Mouse (Mus musculus): ENCODE data around the gene Usp8. TPM values are rescaled to one million over a fixed set of nuclear protein-coding genes. Genes with fewer than 3 reads are reported as not detected.

Gene Usp8
- polyA plus RNA-seq, 1 experiment = 31.2 TPM

DNA sequence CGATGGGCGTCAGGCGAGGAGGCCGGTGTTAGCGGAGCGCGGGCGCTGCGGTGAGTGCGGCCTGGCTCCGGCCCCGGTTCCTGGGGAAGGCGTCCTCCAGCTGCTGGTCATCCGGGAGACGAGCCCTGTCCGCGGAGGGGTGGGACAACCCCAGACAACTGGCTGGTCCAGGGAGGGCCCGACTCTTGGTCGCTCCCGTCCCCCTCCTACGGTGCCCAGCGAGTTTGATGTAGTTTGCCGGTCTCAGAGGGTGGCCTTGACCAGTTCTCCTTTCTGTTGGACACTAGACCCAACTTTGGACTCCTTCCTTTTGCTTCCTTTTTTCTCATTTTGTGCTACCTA is 281 bp downstream of the Usp8 start:
- H3K27me3 ChIP-seq (replicated peaks; ENCODE audit: control insufficient read depth, insufficient read depth, low read length) = no peaks in the 10 kb centered on the region
- H3K4me3 ChIP-seq (ENCODE audit: insufficient read depth, low read depth, low read length) = peak overlapping the region; percentile 54
- peaks cover 13% of the 10 kb centered on the region; the same call in 1 of the 2 replicates for H3K4me1 ChIP-seq (ENCODE audit: control insufficient read depth, insufficient read depth, low read length)
- H3K27ac ChIP-seq (ENCODE audit: insufficient read depth, low read depth, low read length) = peak overlapping the region; percentile 14
- TF ChIP-seq CTCF (conservative IDR thresholded peaks at IDR 0.05; ENCODE audit: insufficient read depth, insufficient read length, low read depth, low read length) (no peak), POLR2A (IDR thresholded peaks at IDR 0.05; ENCODE audit: low read depth, low read length) (no peak)
- H3K36me3 ChIP-seq (ENCODE audit: control insufficient read depth, insufficient read depth, low read length) = no peaks in the 10 kb centered on the region
- DNase-seq = no peak
- 0% methylated on average over 23 of the region's 23 CpGs for WGBS

GRCm38 (mm10) chr2:126708361-126708760 is 1.2 kb downstream of the Usp8 start:
- H3K4me1 ChIP-seq (ENCODE audit: control insufficient read depth, insufficient read depth, low read length) = peaks cover 13% of the 10 kb centered on the region; the same call in 1 of the 2 replicates
- H3K4me3 ChIP-seq (ENCODE audit: insufficient read depth, low read depth, low read length) = no peak overlapping the region
- no peak overlapping the region for H3K27ac ChIP-seq (ENCODE audit: insufficient read depth, low read depth, low read length)
- no peaks in the 10 kb centered on the region for H3K36me3 ChIP-seq (ENCODE audit: control insufficient read depth, insufficient read depth, low read length)
- whole genome bisulfite sequencing = 45% methylated on average over 4 of the region's 4 CpGs
- no peak for DNase-seq
- H3K27me3 ChIP-seq (replicated peaks; ENCODE audit: control insufficient read depth, insufficient read depth, low read length) = no peaks in the 10 kb centered on the region
- no peak for TF ChIP-seq CTCF (conservative IDR thresholded peaks at IDR 0.05; ENCODE audit: insufficient read depth, insufficient read length, low read depth, low read length)

DNA sequence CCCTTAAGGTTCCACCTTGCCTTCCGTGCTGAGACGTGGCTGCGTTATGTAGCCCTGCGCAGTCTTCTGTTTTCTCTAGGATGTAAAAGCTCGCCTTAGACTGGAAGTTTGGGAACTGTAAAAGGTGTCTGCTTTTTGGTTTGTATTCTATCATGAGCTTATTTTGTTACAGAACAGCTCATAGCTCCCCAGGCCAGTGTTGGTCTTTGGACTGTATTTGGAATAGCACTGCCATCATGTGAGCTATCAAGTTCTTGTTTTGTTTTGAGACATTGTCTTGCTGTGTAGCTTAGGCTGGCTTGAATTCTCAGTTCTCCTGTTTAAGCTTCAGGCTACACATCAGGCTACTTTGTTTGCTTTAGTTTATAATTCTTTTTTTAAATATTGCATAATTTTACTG is 5.4 kb downstream of the Usp8 start:
- DNase-seq = peak; percentile 80
- Histone ChIP-seq H3K36me3 (ENCODE audit: control insufficient read depth, insufficient read depth, low read length) (no peaks in the 10 kb centered on the region), H3K4me3 (ENCODE audit: insufficient read depth, low read depth, low read length) (no peak overlapping the region), H3K27ac (ENCODE audit: insufficient read depth, low read depth, low read length) (peak overlapping the region; percentile 97), H3K27me3 (replicated peaks; ENCODE audit: control insufficient read depth, insufficient read depth, low read length) (no peaks in the 10 kb centered on the region), H3K4me1 (ENCODE audit: control insufficient read depth, insufficient read depth, low read length) (peaks cover 13% of the 10 kb centered on the region; the same call in 1 of the 2 replicates)
- WGBS = 64% methylated on average over 5 of the region's 5 CpGs
- TF ChIP-seq CTCF (conservative IDR thresholded peaks at IDR 0.05; ENCODE audit: insufficient read depth, insufficient read length, low read depth, low read length) (no peak), POLR2A (IDR thresholded peaks at IDR 0.05; ENCODE audit: low read depth, low read length) (no peak)

GRCm38 (mm10) chr2:126712950-126713349 is 5.8 kb downstream of the Usp8 start:
- H3K4me3 ChIP-seq (ENCODE audit: insufficient read depth, low read depth, low read length) = no peak overlapping the region
- no peaks in the 10 kb centered on the region for H3K27me3 ChIP-seq (replicated peaks; ENCODE audit: control insufficient read depth, insufficient read depth, low read length)
- H3K4me1 ChIP-seq (ENCODE audit: control insufficient read depth, insufficient read depth, low read length) = peaks cover 13% of the 10 kb centered on the region; the same call in 1 of the 2 replicates
- no peaks in the 10 kb centered on the region for H3K36me3 ChIP-seq (ENCODE audit: control insufficient read depth, insufficient read depth, low read length)
- no peak for TF ChIP-seq CTCF (conservative IDR thresholded peaks at IDR 0.05; ENCODE audit: insufficient read depth, insufficient read length, low read depth, low read length)
- TF ChIP-seq POLR2A (IDR thresholded peaks at IDR 0.05; ENCODE audit: low read depth, low read length) = no peak
- H3K27ac ChIP-seq (ENCODE audit: insufficient read depth, low read depth, low read length) = peak overlapping the region; percentile 89
- peak; percentile 7 for DNase-seq

GRCm38 (mm10) chr2:126729207-126729606 is 22.1 kb downstream of the Usp8 start:
- no peak for DNase-seq
- TF ChIP-seq POLR2A (IDR thresholded peaks at IDR 0.05; ENCODE audit: low read depth, low read length) (no peak), CTCF (conservative IDR thresholded peaks at IDR 0.05; ENCODE audit: insufficient read depth, insufficient read length, low read depth, low read length) (no peak)
- H3K27ac ChIP-seq (ENCODE audit: insufficient read depth, low read depth, low read length) = no peak overlapping the region
- 93% methylated on average over 4 of the region's 4 CpGs for WGBS
- H3K36me3 ChIP-seq (ENCODE audit: control insufficient read depth, insufficient read depth, low read length) = peaks cover 8% of the 10 kb centered on the region
- no peaks in the 10 kb centered on the region for H3K27me3 ChIP-seq (replicated peaks; ENCODE audit: control insufficient read depth, insufficient read depth, low read length)
- H3K4me3 ChIP-seq (ENCODE audit: insufficient read depth, low read depth, low read length) = no peak overlapping the region
- no peaks in the 10 kb centered on the region for H3K4me1 ChIP-seq (ENCODE audit: control insufficient read depth, insufficient read depth, low read length)

GRCm38 (mm10) chr2:126730502-126730901 is 23.4 kb downstream of the Usp8 start:
- TF ChIP-seq POLR2A (IDR thresholded peaks at IDR 0.05; ENCODE audit: low read depth, low read length) (no peak), CTCF (conservative IDR thresholded peaks at IDR 0.05; ENCODE audit: insufficient read depth, insufficient read length, low read depth, low read length) (no peak)
- no peak for DNase-seq
- WGBS = 81% methylated on average over 2 of the region's 2 CpGs
- Histone ChIP-seq H3K36me3 (ENCODE audit: control insufficient read depth, insufficient read depth, low read length) (peaks cover 8% of the 10 kb centered on the region), H3K4me1 (ENCODE audit: control insufficient read depth, insufficient read depth, low read length) (no peaks in the 10 kb centered on the region), H3K27me3 (replicated peaks; ENCODE audit: control insufficient read depth, insufficient read depth, low read length) (no peaks in the 10 kb centered on the region), H3K27ac (ENCODE audit: insufficient read depth, low read depth, low read length) (no peak overlapping the region), H3K4me3 (ENCODE audit: insufficient read depth, low read depth, low read length) (no peak overlapping the region)

DNA sequence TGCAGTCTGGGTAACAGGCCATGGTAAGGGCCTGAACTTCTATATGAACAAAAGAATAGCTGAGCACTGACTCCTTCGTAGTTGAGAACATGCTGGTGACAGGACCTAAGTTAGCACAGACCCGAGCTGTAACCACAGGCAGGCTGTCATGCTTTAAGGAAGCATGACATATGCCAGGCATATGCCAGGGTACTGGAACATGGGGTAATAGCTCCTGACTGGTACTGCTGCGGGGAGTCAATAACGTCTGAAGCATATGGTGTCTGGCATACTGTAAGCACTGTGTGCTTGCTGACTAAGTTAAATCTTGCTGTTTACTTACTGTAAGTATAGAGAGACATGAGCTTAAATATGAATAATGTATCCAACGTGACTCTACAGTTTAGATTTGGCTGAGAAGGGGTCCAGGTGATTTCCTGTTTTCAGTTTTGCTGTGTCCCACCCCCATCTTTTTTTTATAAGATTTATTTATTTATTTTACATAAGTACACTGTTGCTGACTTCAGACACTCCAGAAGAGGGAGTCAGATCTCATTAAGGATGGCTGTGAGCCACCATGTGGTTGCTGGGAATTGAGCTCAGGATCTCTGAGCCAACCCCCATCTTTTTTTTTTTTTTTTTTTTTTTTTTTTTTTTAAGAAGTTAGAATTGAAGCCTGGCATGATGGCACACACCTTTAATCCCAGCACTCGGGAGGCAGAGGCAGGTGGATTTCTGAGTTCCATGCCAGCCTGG is 28.4 kb downstream of the Usp8 start:
- H3K27me3 ChIP-seq (replicated peaks; ENCODE audit: control insufficient read depth, insufficient read depth, low read length) = no peaks in the 10 kb centered on the region
- H3K27ac ChIP-seq (ENCODE audit: insufficient read depth, low read depth, low read length) = no peak overlapping the region
- H3K36me3 ChIP-seq (ENCODE audit: control insufficient read depth, insufficient read depth, low read length) = peaks cover 15% of the 10 kb centered on the region
- no peak overlapping the region for H3K4me3 ChIP-seq (ENCODE audit: insufficient read depth, low read depth, low read length)
- WGBS = 85% methylated on average over 6 of the region's 6 CpGs
- TF ChIP-seq POLR2A (IDR thresholded peaks at IDR 0.05; ENCODE audit: low read depth, low read length) (no peak), CTCF (conservative IDR thresholded peaks at IDR 0.05; ENCODE audit: insufficient read depth, insufficient read length, low read depth, low read length) (no peak)
- DNase-seq = no peak
- H3K4me1 ChIP-seq (ENCODE audit: control insufficient read depth, insufficient read depth, low read length) = no peaks in the 10 kb centered on the region

Data from kidney, adult 2 months (tissue).